Mouse (Mus musculus) heart, adult 2 months (tissue): ENCODE results near the gene Pitpnm1. TPM values are rescaled to one million over a fixed set of nuclear protein-coding genes. Genes with fewer than 3 reads are reported as not detected.
A peak's percentile ranks its signal among the peaks of the same experiment; 100 is the strongest.

Experiments
- DNase-seq, 2 experiments: peaks; one replicate each; pipeline ENCODE4 v3.0.0; 2021
- H3K27ac ChIP-seq: fragments of 200-600 bp; 2 replicates; pipeline ENCODE4 v1.8.1; 2022
- H3K27me3 ChIP-seq: fragments of 200-500 bp; 2 replicates; pipeline ENCODE4 v1.6.1; 2012; ENCODE audit warnings: mild to moderate bottlenecking, low read length, inconsistent platforms, mixed read lengths; ENCODE audit not compliant: control insufficient read depth, insufficient read depth
- H3K36me3 ChIP-seq: fragments of 200-500 bp; 2 replicates; pipeline ENCODE4 v1.6.1; 2012; ENCODE audit warnings: low read length, inconsistent platforms; ENCODE audit not compliant: control insufficient read depth, insufficient read depth
- H3K4me1 ChIP-seq: fragments of 200-500 bp; 2 replicates; pipeline ENCODE4 v1.6.1; 2011; ENCODE audit warnings: low read length; ENCODE audit not compliant: control insufficient read depth, insufficient read depth
- H3K4me3 ChIP-seq: fragments of 200-600 bp; 2 replicates; pipeline ENCODE4 v1.8.1; 2022
- H3K79me2 ChIP-seq: fragments of 200-500 bp; replicated peaks from 2 replicates; pipeline ENCODE4 v1.6.1; 2012; ENCODE audit warnings: mild to moderate bottlenecking, inconsistent platforms, low read length, moderate library complexity, mixed read lengths; ENCODE audit not compliant: control insufficient read depth, insufficient read depth
- H3K9ac ChIP-seq: fragments of 200-500 bp; 2 replicates; pipeline ENCODE4 v1.6.1; 2012; ENCODE audit warnings: low read depth, mild to moderate bottlenecking, control low read depth, inconsistent platforms, low read length, mixed read lengths
- CTCF ChIP-seq: fragments of 200-600 bp; IDR thresholded peaks from 2 replicates; pipeline ENCODE4 v1.8.1; 2022; ENCODE audit warnings: antibody characterized with exemption, mild to moderate bottlenecking, moderate library complexity
- EP300 ChIP-seq: fragments of 200-500 bp; IDR thresholded peaks from 2 replicates; pipeline ENCODE4 v1.6.1; 2011; ENCODE audit warnings: low read depth, low read length, control low read depth; ENCODE audit not compliant: insufficient read depth
- POLR2A ChIP-seq: fragments of 200-500 bp; IDR thresholded peaks from 2 replicates; pipeline ENCODE4 v1.6.1; 2011; ENCODE audit warnings: mild to moderate bottlenecking, low read depth, low read length, control low read depth; ENCODE audit not compliant: insufficient read depth
- WGBS: fragments of 180-500 bp; shearing (Covaris S2); methylation state at CpG from one replicate; pipeline ENCODE4 v1.1.7; 2018; 5-methylcytosine and 5-hydroxymethylcytosine counted together
- intact Hi-C: fragments of 180-260 bp; cut with DNase I; formaldehyde crosslinking; loops from one replicate; pipeline ENCODE4 v1.15.1; 2025
- polyA plus RNA-seq: library from polyadenylated mRNA; depleted of rRNA; stranded (reverse); fragments of >200 nt; gene quantifications from 2 replicates; pipeline ENCODE4 v1.2.3, GENCODE M21; 2012
- total RNA-seq, 2 experiments: library from RNA; stranded (reverse); gene quantifications; 2 replicates each; pipeline ENCODE4 v1.2.3; 2021

The Pitpnm1 gene
- total and polyA plus RNA-seq, 3 experiments: 18.1 to 49.9 (median 19.9) TPM

DNA sequence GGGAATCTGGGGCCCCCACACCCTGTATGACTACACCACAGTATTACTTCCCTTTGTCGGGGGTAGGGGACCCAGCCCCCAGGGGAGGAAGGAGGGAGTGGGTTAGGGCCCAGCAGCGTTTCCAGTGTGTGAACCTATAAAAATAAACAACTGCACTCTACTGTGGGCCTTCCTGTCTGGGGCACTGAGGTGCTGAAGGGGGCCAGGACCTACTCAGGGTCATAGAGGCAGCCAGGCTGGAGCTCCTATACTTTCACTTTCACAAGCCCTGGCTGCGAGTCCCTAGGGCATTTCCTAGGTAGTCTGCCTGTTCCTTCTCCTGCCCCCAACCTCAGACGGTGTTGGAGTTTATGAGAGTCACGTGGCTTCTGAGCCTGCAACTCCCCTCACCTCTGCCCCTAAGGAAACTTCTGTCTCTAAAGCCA is 14.0 kb downstream of the Pitpnm1 start:
- Histone ChIP-seq H3K36me3 (no peaks in the 10 kb centered on the region), H3K4me1 (peaks cover 10% of the 10 kb centered on the region), H3K79me2 (no peaks in the 10 kb centered on the region), H3K27ac (peak overlapping the region; percentile 61), H3K27me3 (no peaks in the 10 kb centered on the region), H3K4me3 (no peak overlapping the region), H3K9ac (no peak overlapping the region; the same call in 1 of the 2 replicates)
- intact Hi-C loops: no loop called here
- TF ChIP-seq CTCF (no peak), POLR2A (no peak), EP300 (no peak)
- peak in 1 of 2 experiments; percentile 66 for DNase-seq
- WGBS: 31% methylated on average over 5 of the region's 5 CpGs

DNA sequence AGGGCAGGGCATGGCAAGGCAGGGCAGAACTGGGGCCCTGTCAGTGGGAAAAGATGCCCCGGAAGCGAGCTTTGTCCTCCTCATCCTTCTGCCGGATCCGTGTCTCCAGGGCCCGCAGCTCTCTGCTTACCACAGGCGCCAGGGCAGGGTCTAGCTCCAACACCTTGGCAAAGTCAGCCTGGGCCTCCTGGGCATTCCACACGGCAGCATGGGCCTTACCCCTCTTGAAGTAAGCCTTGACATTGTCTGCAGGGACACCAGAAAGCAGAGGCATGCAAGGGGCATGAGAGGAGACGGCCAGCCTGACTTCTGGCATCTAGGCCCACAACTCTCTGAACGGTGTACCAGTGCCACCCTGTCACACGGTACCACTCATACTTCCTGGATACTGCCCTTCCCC is 14.8 kb downstream of the Pitpnm1 start:
- no peak for DNase-seq
- intact Hi-C loops: no loop called here
- TF ChIP-seq POLR2A: no peak
- no peak for TF ChIP-seq EP300
- no peak for TF ChIP-seq CTCF
- Histone ChIP-seq H3K36me3 (no peaks in the 10 kb centered on the region), H3K4me1 (peaks cover 10% of the 10 kb centered on the region), H3K79me2 (no peaks in the 10 kb centered on the region), H3K9ac (no peak overlapping the region), H3K4me3 (no peak overlapping the region), H3K27me3 (no peaks in the 10 kb centered on the region), H3K27ac (no peak overlapping the region)
- 87% methylated on average over 10 of the region's 10 CpGs for WGBS

DNA sequence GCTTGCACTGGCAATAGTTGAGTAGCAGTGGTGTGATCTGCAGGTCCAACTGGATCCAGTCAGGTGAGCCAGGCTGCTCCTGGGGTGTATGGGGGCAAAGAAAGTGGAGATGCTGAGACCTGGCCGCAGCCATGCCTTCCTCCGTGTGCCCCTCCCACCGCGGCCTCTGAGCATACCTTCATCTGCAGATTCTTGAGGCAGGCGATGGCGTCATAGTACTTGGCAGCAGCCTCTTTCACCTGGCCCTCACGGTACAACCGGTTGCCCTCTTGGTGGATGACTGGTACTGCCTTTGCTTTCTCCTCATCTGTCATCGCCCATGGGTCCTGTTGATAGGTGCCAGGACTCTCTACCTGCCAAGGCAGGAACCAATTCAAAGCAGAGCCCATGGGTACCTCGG is 15.3 kb downstream of the Pitpnm1 start:
- intact Hi-C loops: no loop called here
- TF ChIP-seq POLR2A (no peak), EP300 (no peak), CTCF (no peak)
- Histone ChIP-seq H3K36me3 (no peaks in the 10 kb centered on the region), H3K4me1 (peaks cover 10% of the 10 kb centered on the region), H3K9ac (no peak overlapping the region), H3K79me2 (no peaks in the 10 kb centered on the region), H3K4me3 (no peak overlapping the region), H3K27me3 (no peaks in the 10 kb centered on the region), H3K27ac (no peak overlapping the region)
- no peak for DNase-seq
- 89% methylated on average over 10 of the region's 10 CpGs for WGBS

DNA sequence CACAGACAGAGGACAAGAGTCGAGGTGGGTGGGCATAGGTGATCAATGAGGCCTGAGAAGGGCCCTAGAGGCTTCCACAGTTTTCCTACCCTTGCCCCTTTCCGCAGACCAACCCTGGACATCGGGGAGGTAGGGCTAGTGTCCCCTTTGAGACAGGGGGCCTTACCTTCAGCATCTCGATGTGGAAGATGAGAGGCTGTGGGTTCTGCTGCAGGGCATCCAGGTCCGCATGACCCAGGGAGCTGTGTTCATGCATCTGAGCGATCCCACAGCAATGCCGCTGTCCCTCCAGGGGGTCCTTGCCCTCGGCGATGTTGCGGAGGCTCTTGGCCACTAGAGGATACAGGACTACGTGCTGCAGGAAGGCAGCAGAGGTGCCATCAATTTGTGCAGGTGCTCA is 16.0 kb downstream of the Pitpnm1 start:
- no peak overlapping the region for H3K4me3 ChIP-seq
- intact Hi-C loops: no loop called here
- 84% methylated on average over 11 of the region's 11 CpGs for WGBS
- H3K79me2 ChIP-seq: no peaks in the 10 kb centered on the region
- TF ChIP-seq EP300 (no peak), POLR2A (no peak), CTCF (no peak)
- no peak overlapping the region for H3K27ac ChIP-seq
- H3K4me1 ChIP-seq: peaks cover 14% of the 10 kb centered on the region
- peaks cover 2% of the 10 kb centered on the region; the same call in 1 of the 2 replicates for H3K36me3 ChIP-seq
- H3K9ac ChIP-seq: no peak overlapping the region
- H3K27me3 ChIP-seq: no peaks in the 10 kb centered on the region
- DNase-seq: no peak

DNA sequence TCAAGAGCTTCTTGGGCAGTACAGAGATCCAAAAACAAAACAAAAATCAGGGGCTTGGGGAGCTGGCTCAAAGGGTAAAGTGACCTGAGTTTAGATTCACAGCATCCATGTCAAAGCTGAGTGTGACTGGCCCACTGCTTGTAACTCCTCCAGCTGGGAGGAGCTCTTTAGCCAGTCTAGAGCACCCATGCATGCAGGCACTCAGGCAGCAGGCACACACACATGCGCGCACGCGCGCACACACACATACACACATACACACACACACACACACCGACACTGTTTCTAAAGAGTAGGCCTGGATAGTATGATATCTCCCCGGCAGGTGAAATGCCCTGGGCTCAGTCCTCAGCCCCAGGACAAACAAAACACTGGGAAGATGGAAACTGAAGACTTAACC is 17.2 kb downstream of the Pitpnm1 start:
- TF ChIP-seq POLR2A (no peak), EP300 (no peak), CTCF (no peak)
- Histone ChIP-seq H3K9ac (no peak overlapping the region), H3K36me3 (peaks cover 2% of the 10 kb centered on the region; the same call in 1 of the 2 replicates), H3K4me3 (no peak overlapping the region), H3K4me1 (peaks cover 16% of the 10 kb centered on the region), H3K27me3 (no peaks in the 10 kb centered on the region), H3K79me2 (no peaks in the 10 kb centered on the region), H3K27ac (no peak overlapping the region)
- WGBS: 95% methylated on average over 7 of the region's 7 CpGs
- intact Hi-C loops: no loop called here
- no peak for DNase-seq

DNA sequence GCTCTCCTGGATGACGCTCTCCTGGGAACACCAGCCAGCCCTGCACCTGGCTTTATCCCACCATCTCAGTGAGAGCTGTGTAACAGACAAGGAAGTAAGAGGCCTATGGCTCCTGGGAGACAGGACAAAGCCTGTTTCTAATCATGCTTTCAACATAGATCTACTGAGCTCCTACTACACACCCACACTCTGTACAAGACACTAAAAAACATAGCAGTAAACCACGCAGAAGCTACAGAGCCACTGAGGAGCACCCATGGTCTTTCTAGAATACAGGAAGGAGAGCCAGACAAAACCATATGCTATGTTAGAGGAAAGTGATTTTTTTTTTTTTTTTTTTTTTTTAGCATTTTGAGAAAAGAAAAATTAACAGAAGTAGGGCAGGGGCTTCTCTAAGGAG is 18.6 kb downstream of the Pitpnm1 start:
- no peak for TF ChIP-seq CTCF
- no peak for TF ChIP-seq POLR2A
- no peak for TF ChIP-seq EP300

More for the DNA sequence above, 18.6 kb downstream of the Pitpnm1 start:
- H3K36me3 ChIP-seq: peaks cover 2% of the 10 kb centered on the region; the same call in 1 of the 2 replicates
- no peaks in the 10 kb centered on the region for H3K79me2 ChIP-seq
- 96% methylated on average over 2 of the region's 2 CpGs for WGBS
- H3K4me3 ChIP-seq: no peak overlapping the region
- H3K27me3 ChIP-seq: no peaks in the 10 kb centered on the region
- H3K27ac ChIP-seq: no peak overlapping the region
- no peak overlapping the region for H3K9ac ChIP-seq
- intact Hi-C loops: no loop called here
- H3K4me1 ChIP-seq: peaks cover 9% of the 10 kb centered on the region
- no peak for DNase-seq
